Mouse (Mus musculus): ENCODE measurements around the gene Siah1a.

Siah1a gene

GRCm38 (mm10) chr8:86705317-86705716 is 40.4 kb downstream of the Siah1a start:
- no peak for DNase-seq (ENCODE audit: low read depth, low spot score)

GRCm38 (mm10) chr8:86702453-86702852 is 43.3 kb downstream of the Siah1a start:
- no peak for DNase-seq (ENCODE audit: low read depth, low spot score)

GRCm38 (mm10) chr8:86699471-86699870 is 46.3 kb downstream of the Siah1a start:
- no peak for DNase-seq (ENCODE audit: low read depth, low spot score)

GRCm38 (mm10) chr8:86698811-86699421 is 46.8 kb downstream of the Siah1a start:
- DNase-seq (ENCODE audit: low read depth, low spot score) = no peak

- DNase-seq (ENCODE audit: low read depth, low spot score) = no peak
Observed at GRCm38 (mm10) chr8:86695703-86696102, 50.0 kb downstream of the Siah1a start.

- DNase-seq (ENCODE audit: low read depth, low spot score) = no peak
Observed at GRCm38 (mm10) chr8:86694011-86694410, 51.7 kb downstream of the Siah1a start.

- no peak for DNase-seq (ENCODE audit: low read depth, low spot score)
Observed at GRCm38 (mm10) chr8:86692107-86692506, 53.6 kb downstream of the Siah1a start.

- DNase-seq (ENCODE audit: low read depth, low spot score) = no peak
Observed at GRCm38 (mm10) chr8:86686629-86687028, 59.1 kb downstream of the Siah1a start.

Data from forelimb bud, embryonic 11.5 days (tissue).